Mouse (Mus musculus) CD4-positive, CD25-positive, alpha-beta regulatory T cell, adult 2 months (primary cell): ENCODE results near the gene Slc27a5.
A peak's percentile ranks its signal among the peaks of the same experiment; 100 is the strongest.

ENCODE experiments used
- DNase-seq: peaks from one replicate; pipeline ENCODE4 v3.0.0-alpha.2; 2012; ENCODE audit warnings: low read depth, low spot score

The Slc27a5 gene

DNA sequence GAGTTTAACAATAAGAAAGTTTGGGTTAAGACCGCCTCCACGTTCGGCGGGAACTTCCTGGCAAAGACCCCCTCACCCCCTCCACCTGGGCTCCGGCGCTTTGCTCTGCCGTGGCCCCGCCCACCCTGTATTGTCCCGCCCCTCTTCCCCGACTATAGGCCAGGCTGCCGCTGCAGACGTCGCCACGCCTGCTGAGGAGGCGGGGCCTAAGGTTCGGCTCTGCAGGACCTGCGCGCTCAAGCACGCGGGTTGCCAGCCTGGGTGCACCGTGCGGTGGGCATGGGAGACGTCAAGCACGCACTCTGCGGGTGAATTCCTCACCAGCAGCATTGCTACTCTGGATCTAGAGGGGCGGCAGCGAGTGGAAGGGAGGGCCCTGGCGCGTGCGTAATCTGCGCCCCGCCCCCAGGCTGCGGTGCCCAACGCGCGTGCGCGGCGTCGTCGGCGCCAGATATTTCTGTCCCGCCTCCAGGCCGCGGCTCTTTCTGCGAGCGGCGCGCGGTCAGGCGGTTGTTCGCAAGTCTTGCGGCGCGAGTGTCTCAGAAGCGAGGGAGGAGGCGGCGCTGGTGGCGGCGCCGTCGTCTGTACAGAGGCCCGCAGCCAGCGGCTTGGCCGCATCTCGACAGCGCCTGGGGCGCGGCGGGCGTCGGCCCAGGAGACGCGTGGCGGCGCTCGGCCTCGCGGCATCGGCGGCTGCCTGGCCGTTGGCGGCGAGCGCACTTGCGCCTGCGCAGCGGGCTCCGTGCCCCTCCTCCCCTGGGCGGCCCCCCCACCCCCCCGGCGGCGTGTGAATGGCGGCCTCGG is 26.1 kb upstream of the Slc27a5 start:
- peak; percentile 97 for DNase-seq

DNA sequence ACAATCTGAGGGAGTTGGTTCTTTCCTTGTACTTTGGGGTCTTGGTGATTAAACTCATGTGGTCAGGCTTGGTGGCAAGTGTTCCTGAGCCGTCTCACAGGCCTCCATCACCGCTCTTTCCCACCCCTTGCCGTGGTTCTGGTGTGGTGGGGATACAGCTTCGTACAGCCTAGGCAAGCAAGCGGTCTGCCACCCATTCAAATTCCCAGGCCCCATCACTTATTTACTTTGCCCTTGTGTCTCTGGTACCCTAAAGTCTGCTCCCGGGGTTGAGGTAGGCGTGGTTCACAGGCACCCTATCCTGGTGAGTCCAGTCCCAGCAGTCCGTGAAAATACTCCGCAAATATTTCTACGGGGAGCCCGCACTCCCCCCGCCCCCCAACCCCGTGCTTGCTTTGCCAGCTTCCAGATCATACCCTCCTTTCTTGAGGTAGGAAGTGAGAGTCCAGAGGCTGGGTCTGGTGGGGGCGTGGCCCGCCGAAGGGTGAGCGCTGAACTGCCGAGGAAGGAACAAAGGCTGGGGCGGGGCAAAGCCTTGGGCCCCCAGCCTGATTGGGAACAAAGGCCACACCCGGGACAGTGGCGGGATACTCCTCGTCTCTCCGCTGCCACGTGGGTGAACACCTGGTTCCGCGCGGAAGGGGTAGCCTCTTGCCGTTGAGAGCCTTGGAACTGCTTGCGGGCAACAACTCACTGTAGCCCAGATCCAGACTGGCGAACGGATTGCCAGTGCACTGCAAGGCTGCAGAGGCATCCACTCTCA is 25.0 kb upstream of the Slc27a5 start:
- peak; percentile 72 for DNase-seq

DNA sequence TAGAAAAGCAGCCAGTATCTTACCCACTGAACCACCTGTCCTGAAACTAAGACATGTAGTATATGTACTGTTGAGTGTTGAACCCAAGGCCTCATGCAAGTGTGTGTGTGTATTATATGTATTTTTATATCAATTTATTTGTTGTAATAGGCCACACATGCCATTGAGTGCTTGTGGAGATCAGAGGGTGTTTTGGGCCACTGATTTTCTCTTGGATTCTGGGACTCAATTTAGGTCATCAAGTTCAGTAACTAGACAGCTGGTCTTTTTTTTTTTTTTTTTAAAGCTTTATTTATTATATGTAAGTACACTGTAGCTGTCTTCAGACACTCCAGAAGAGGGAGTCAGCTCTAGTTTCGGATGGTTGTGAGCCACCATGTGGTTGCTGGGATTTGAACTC is 17.2 kb upstream of the Slc27a5 start:
- no peak for DNase-seq

DNA sequence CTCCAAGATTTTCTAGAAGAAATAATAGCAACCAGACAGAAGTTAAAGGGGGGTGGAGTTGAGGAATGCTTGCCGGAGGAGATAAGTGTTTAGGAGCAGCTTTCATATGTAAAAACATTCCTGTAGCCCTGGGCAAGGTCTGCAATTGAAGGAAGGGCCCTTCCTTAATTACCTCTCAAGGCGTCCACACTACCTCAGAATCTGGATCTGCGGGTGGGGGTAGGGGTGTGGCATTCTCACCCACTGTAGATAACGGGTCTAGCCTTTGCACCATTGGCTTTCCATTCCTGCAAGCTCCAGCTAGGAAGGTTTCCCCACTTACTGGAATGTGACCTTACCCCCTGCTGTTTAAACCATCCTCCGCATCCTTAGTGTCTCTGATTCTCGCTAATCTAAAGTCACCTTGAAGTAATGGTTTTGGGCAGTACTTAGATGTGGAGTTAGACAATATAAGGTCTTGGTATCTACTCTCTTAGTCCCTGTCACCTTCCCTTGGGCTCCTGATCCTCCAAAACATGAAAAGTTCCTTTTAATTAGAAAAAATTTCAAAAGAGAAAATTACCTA is 16.4 kb upstream of the Slc27a5 start:
- DNase-seq = no peak

DNA sequence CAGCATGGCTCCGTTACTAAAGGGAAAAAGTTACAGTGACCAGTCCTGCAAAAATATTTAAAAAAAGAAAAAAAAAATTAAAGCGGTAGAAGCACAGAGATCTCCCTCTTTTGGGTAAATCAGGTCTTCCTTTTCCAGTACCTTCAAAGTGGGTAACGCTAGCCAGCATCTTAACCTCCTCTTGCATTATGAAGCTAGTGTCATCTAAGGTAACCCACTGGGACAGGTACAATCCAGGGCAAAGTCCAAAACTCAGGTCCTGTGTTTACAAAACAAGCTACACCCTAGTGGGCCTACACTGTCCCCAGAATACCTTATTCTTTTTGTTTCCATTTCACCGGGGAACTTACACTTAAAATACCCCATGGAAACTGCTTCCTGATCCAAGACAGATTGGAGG is 15.7 kb upstream of the Slc27a5 start:
- DNase-seq = no peak

DNA sequence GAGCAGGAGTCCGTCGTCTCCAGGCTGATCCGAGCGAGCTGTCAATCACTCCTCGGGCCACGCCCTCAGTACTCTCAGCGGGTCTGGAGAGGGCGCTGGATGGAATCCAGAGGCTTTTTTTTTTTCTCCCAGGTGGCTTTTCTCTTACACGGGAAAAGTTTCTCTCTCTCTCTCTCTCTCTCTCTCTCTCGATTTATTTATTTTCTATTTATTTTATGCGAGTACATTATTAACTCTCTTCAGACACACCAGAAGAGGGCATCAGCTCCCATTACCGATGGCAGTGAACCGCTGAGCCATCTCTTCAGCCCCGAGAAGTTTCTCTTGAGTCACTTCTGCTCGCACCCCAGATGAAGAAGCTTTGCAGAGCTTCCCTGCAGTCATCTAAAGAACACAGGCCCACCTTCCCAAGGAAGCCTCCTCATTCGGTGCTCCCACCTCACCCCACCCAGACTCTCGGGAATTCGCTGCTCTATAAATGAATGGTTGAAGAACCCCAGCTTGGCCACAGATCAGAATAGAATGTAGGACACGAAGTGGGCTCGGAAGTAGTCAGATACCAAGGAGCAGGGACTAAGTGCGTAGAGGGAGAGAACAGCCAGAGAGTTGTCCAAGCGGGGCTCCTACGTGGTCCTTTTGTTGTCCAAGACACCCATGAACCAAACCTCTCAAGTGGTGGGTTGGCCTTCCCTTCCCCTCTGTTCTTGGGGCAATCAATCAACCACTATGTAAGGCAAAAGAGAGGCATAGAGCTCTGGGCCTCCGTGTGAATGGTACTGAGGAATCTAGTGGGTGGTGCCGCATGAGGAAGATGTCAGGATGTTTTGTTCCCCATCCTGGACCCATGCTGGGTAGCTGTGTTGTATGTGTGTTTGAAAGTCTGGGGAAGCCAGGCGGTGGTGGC is 12.3 kb upstream of the Slc27a5 start, which contains the start of gene Zbtb45:
Zbtb45 (minus strand) TSS at position 30 of the 904 bp plus-strand sequence.
- DNase-seq = no peak

DNA sequence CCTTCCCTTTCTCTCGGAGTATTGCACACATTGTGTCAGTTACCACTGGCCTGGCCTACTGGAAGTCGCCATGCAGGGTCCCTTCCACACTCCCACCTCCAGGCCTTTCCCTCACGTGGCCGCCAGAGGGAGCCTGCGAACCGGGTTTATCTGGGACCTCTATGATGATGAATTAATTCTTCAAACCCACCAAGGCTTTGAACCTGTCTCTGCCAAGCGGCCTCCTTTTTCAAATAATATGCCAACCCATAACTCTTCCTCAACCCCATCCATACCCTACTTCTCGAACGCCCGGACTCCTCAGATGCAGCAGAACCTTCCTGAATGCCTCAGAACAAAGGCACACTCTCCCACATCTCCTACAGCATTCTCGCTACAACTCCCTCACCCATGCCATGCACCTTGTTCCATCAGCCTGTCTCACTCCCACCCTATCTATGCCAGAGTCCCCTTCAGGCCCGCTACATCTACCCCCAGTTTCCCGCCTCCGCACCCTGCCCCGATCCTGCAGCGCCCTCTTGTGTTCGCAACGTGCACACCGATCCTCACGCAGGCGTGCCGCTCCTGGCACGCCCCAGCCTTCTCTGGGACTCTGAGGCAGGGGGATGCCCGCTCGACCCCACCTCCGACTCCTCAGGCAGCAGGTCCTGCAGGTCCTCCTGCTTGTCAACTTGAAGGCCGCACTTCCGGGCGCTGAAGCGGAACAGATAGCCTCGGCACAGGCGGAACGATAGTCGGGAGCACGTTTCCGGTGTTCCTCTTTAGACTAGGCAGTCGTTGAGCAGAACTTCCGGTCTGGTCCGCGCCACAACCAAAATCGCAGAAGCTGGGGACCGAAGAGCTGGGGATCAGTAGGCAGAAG is 11.4 kb upstream of the Slc27a5 start:
- DNase-seq = peak; percentile 95

DNA sequence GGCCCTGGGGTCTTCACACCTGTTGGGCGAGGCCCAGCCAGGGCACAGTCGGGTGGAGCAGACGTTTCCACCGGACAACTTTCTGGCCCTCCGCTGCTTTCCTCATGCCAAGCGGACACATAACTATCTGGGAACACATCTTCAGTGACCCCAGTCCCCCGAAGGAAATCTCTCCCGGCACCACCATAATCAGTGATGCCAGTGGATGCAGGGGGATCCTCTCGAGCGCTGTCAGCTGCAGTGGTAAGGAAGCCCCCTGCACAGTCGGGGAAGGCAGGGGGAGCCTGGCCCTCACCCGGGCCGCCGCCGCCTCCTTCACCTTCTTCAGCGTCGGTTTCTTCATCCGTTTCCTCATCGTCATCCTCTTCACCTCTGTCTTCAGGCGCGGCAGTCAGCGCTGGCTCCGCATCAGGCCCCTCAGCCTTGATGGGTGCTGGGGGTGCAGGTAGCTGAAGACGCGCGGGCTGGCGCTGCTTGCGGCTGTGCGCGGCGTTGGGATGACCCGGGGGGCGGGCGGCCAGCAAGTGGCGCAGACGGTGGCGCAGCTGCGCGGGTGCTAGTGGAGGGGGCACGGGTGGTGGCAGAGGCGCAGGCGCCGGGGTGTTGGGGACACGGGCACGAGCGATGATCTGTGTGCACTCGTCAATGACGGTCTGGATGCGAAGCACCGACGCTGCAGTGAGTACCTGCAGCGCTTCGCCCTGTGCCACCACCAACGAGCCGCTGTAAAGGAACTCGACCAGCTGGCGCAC is 9.5 kb upstream of the Slc27a5 start:
- no peak for DNase-seq

DNA sequence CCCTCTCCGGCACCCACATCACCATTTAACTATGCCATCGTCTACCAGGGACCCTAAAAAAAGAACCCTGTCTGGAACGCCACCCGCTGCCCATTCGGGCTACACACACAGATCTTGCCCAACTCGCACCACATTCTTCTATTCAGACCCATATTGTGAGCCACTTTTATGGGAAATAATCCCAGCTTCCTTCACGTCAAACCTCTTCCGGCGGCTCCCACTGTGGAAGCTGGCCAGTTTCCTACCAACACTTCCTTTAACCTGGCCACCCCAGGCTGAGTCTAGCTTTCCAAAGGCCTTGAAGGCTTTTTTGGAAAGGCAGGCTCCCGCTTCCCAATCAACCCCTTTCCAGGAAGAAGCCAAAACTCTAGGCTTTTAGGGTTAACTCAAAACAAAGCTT is 8.5 kb upstream of the Slc27a5 start:
- DNase-seq = no peak

DNA sequence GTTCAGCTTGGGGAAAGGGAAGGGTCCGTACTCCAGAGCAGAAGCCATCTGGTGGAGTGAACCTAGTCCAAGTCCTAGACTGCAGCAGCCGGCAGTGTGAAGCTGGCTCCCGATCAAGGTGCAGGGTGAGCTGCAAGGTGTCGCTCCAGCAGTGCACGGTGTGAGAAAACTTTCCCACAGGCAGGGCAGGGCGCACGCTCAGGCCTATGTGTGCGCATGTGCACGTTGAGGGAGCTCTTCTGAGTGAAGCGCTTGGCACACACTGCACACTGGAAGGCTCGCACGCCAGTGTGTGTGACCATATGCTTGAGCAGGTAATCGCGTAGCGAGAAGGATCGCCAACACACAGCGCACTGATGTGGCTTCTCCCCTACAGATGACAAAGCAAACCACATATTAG is 8.0 kb upstream of the Slc27a5 start:
- no peak for DNase-seq

DNA sequence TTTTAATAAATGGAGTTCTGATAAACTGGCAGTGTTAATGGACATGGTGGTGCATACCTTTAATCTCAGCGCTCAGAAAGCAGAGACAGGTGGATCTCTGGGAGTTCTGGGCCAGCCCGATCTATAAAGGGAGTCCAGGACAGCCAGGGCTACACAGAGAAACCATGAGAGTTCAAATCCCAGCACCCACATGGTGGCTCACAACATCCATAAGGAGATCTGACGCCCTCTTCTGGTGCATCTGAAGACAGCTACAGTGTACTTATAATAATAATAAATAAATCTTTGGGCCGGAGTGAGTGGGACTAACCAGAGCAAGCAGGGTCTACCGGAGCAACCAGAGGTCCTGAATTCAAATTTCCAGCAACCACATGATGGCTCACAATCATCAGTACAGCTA is 5.4 kb upstream of the Slc27a5 start:
- DNase-seq = no peak

DNA sequence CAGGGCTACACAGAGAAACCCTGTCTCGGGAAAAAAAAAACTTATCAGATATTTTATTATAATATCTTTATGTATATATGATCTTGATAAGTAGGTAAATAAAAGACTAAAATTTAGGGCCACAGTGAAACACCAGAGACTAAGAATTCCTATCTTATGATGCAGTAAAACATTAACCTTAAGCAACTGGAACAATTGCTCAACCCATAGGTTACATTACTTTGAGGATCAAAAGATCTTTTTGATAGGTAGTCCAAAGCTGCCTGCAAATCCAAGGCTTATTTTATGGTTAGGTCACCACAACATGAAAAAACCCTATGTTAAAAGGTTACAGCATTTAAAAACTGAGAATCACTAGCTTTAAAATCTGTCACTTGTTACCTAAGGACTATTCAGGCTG is 3.6 kb upstream of the Slc27a5 start:
- no peak for DNase-seq

DNA sequence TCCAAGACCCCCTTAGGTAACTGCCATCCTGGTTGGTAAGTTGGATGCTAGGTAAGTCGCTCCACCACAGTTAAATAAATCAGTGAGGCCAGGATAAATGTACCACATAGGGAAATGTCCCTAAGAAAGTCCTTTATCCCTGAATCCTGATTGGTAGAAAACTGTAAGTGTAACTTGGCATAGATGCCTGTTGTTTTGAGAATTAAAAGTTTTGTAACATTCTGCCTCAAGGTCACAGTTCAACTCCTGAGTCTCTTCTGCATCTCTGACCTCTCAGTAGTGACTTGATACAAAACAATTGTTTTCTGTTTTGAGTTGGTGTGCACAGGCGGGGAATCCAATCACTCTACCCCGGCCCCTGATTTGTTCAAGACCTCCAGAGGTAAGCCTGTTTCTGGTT is 859 bp upstream of the Slc27a5 start, which contains the start of gene Trim28:
Trim28 (plus strand) TSS at position 264 of the 400 bp plus-strand sequence.
- no peak for DNase-seq

DNA sequence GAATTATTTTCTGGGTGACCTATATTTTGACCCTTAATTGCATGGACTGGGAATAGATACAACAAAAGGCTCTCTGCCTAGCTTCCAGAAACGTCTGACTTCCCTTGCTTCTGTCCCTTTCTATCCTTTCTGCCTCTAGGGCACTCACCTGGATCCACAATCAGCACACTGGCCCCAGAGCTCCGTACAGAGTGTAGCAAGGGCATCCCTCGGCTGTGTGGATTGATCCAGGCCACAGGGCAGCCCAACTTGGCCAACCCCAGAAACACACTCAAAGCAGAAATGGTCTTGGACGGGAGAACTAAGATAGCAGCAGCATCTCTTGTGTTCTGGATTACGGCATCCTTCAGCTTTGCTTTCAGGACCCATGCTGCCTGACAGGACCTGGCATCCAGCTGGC is 762 bp downstream of the Slc27a5 start:
- DNase-seq = no peak

DNA sequence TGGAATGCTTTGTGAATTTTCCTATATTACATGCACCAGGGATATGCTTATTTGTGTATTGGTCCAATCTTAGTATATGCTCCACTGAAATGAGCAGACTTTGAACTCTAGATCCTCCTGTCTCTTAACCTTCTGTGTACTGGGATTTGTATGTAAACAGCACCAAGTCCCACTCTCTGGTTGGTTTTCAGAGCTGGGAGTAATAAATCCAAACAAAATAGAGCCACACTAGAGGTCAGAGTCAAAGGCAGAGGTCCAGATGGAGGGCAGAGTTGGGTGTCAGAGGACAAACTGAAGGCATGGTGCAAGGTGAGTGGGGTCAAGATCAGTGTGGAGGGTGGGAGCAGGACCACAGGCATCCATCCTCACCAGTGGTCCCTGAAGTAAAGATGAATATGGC is 2.1 kb downstream of the Slc27a5 start:
- no peak for DNase-seq

DNA sequence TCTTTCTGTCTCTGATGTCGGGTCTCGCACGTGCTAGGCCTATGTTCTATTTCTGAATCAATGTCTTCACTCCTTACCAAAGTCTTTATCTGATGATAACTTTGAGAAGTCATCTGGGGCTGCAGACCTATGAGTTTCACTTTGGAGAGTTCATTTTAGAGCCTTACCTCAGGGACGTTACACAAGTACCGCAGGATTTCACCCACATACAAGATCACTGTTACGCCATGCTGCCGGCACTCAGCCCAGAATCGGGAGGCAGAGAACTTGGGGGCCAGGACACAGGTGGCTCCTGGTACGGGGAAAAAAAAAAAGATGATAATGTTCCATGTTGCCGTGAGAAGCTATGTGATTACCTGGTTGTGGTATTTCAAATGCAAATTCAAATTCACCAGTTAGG is 4.8 kb downstream of the Slc27a5 start:
- no peak for DNase-seq

DNA sequence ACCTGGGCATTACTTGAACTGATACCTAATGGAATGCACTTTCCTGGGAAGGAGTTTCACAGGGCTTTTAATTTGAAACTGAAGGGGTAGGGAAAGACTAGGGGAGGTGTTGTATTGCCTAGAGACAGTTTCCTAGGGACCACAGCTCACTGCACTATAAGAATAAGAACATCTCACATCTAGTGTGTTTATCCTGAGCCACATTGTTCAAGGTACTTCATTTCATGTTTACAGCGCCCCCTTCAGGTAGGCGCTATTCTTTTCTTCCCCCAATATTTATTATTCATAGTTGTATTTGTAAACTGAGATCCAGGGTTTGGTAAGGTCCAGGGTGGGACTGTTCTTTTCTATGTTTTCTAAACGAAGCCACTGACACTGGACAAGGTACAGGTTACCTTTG is 5.8 kb downstream of the Slc27a5 start:
- DNase-seq = peak; percentile 82

DNA sequence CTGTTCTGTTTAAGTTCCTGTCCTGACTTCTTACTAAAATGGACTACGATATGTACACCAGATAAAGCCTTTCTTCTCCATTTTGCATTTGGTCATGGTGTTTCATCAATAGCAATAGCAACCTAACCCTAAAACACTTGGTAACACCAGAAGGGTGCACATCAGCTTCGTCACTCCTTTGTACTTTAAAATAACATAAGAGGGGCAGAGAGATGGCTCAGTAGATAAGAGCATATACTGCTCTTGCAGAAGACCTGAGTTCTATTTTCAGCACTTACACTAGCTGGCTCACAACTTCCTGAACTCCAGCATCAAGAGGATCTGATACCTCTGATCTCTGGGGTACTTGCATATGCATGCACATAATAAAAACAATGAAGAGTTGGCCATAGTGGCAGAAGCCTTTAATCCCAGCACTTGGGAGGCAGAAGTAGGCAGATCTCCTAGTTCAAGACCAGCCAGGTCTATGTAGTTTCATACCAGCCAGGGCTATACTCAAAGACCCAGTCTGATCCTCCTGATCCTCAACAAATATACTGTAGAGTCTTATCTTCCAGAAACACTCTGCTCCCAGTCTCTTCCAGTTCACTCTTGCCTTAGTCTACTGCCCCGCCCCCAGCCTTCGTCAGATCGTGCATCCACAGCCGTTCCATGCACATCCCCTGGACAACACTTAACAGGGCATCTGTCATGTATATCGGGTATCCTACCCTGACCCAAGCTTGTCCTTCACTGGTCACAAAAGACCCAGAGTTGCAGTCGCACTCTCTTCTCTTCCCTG is 10.4 kb downstream of the Slc27a5 start:
- DNase-seq = no peak

DNA sequence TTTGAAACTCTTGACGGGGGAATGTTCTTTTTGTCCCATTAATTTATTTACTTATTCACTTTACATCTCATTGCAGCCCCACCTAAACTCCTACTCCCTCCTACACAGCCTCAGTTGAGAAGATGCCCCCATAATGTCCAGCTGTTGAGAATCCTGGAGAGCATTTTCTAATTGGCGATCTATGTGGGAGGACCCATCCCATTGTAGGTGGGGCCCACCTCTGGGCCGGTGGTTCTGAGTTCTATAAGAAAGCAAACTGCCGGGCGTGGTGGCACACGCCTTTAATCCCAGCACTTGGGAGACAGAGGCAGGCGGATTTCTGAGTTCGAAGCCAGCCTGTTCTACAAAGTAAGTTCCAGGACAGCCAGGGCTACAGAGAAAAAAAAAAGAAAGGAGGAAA is 11.1 kb downstream of the Slc27a5 start:
- DNase-seq = no peak
